Mouse (Mus musculus): ENCODE measurements around the gene Ppme1.
A peak's percentile ranks its signal among the peaks of the same experiment; 100 is the strongest.

Gene Ppme1

GRCm38 (mm10) chr7:100325482-100325881, 46.6 kb downstream of the Ppme1 start:
- peak; percentile 75 to 83 for DNase-seq

- DNase-seq, result no peak
These were observed 48.4 kb downstream of the Ppme1 start for GRCm38 (mm10) chr7:100323721-100324120.

- DNase-seq, result no peak
These were observed 54.6 kb downstream of the Ppme1 start for GRCm38 (mm10) chr7:100317534-100317933.

- no peak for DNase-seq
These were observed 55.2 kb downstream of the Ppme1 start for GRCm38 (mm10) chr7:100316924-100317323.

GRCm38 (mm10) chr7:100312716-100313115, 59.4 kb downstream of the Ppme1 start:
- no peak for DNase-seq

GRCm38 (mm10) chr7:100310290-100310689, 61.8 kb downstream of the Ppme1 start:
- DNase-seq, result no peak

GRCm38 (mm10) chr7:100309679-100310078, 62.4 kb downstream of the Ppme1 start:
- DNase-seq, result no peak

GRCm38 (mm10) chr7:100309216-100309615, 62.9 kb downstream of the Ppme1 start:
- no peak for DNase-seq

GRCm38 (mm10) chr7:100307872-100308653, 64.0 kb downstream of the Ppme1 start:
- peak; percentile 47 to 63 for DNase-seq

GRCm38 (mm10) chr7:100305894-100306293, 66.2 kb downstream of the Ppme1 start:
- DNase-seq, result no peak

GRCm38 (mm10) chr7:100302316-100302715, 69.8 kb downstream of the Ppme1 start:
- peak; percentile 60 to 62 for DNase-seq

GRCm38 (mm10) chr7:100301390-100301789, 70.7 kb downstream of the Ppme1 start:
- DNase-seq, result no peak

- no peak for DNase-seq
These were observed 73.1 kb downstream of the Ppme1 start for GRCm38 (mm10) chr7:100298861-100299510.

GRCm38 (mm10) chr7:100296699-100297098, 75.4 kb downstream of the Ppme1 start:
- no peak for DNase-seq

- no peak for DNase-seq
These were observed 76.4 kb downstream of the Ppme1 start for GRCm38 (mm10) chr7:100295745-100296144.

GRCm38 (mm10) chr7:100293546-100293945, 78.6 kb downstream of the Ppme1 start:
- no peak for DNase-seq

GRCm38 (mm10) chr7:100288622-100289021, 83.5 kb downstream of the Ppme1 start:
- DNase-seq, result no peak

GRCm38 (mm10) chr7:100287748-100288578, 84.1 kb downstream of the Ppme1 start:
- peak; percentile 44 for DNase-seq

GRCm38 (mm10) chr7:100285383-100285782, 86.7 kb downstream of the Ppme1 start, which contains the start of gene P4ha3:
P4ha3 (plus strand) TSS chr7:100285520.
- DNase-seq, result peak; percentile 25 to 36

GRCm38 (mm10) chr7:100283298-100283697, 88.8 kb downstream of the Ppme1 start:
- DNase-seq, result no peak

GRCm38 (mm10) chr7:100281596-100281995, 90.5 kb downstream of the Ppme1 start:
- no peak for DNase-seq

- DNase-seq, result peak; percentile 60 to 63
These were observed 92.3 kb downstream of the Ppme1 start for GRCm38 (mm10) chr7:100279803-100280202.
